Mouse (Mus musculus): ENCODE data around the gene Cdh5.
"Not testable (repeated sequence)": the region's sequence is repeated elsewhere in the genome, so short reads cannot be mapped to it uniquely, and the experiment has no call there.

GRCm38 (mm10) chr8:104100724-104101123 lies 701 bp upstream of the Cdh5 start:
- not testable (repeated sequence) for TF ChIP-seq POLR2A, CTCF (IDR thresholded peaks at IDR 0.05; ENCODE audit: insufficient read depth, low read depth, low read length)
